Mouse (Mus musculus): ENCODE results near the gene Cd34.

Cd34 gene

DNA sequence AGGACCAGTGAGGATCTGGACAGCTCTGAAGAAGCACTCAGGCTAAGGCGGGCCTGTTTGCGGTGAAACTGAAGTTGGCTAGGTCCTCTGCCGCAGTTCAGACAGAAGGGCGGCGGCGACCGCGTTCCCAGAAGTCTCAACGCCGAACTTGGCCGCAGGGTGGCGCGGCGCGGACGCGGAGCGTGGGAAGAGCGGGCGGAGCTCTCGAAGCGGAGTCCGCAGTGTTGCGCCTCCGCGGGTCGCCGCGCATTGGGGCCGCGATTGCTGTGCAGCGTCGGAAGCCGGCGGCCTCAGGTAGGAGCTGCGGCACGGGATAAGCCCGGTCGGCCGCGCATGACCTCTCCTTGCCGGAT is 37.5 kb downstream of the Cd34 start:
- DNase-seq, result peak; percentile 88

DNA sequence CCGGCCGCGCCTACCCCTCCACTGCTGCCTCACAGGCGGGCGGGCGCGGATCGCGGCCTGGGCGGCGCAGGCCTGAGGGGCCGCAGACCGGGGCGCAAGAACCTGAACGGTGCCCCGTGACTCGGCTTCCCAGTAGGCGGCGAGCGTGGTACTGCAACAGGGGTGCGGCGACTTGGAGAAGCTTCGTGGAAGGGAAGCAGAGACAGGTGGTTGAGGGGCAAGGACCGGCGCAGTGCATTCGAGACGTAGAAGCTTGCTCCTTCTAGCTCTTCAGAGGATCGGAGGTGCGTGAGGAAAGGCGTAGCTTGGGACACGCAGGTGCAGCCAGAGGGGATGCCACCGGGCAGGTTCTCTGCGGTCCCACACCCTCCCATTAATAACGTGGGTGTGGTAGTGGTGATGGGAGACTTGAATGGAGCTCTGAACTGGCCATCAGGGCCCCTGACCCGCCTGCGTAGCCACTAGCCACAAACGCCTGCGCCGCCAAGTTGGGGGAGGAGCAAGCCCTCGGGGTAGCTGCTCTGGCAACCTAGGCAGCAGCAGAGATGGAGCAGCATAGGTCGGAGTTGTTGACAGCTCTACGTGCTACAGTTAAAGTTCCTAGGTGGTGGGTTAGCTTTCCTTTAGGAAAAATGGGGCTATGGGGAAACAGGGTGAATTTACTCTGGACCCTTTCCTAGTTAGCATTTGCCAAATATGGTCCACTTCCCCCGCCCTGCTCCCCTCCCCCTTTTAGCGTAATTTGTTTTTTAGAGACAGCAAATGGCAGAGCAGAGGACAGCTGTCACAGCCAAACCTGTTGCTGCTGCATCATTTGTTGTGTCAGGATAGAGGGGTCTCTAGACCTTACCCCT is 38.1 kb downstream of the Cd34 start:
- peak; percentile 81 for DNase-seq

DNA sequence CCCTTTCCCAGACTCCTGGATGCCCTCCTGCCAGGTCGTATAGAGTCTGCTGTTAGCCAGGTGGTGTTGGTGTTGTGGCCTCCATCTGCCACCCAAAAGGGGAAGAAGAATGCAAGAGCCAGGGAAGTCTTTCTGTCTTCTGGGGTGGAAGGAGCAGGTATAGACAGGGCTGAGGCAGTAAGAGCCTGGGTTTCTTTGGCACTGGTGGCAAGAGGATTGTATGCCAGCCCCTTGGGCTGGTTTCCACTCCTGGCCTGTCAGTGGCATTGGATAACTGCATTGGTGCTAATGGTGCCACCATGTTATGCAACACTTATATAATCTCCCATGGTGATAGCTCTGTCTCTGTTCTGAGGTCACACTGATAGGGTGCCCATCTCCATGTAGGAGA is 38.7 kb downstream of the Cd34 start:
- peak; percentile 41 for DNase-seq

DNA sequence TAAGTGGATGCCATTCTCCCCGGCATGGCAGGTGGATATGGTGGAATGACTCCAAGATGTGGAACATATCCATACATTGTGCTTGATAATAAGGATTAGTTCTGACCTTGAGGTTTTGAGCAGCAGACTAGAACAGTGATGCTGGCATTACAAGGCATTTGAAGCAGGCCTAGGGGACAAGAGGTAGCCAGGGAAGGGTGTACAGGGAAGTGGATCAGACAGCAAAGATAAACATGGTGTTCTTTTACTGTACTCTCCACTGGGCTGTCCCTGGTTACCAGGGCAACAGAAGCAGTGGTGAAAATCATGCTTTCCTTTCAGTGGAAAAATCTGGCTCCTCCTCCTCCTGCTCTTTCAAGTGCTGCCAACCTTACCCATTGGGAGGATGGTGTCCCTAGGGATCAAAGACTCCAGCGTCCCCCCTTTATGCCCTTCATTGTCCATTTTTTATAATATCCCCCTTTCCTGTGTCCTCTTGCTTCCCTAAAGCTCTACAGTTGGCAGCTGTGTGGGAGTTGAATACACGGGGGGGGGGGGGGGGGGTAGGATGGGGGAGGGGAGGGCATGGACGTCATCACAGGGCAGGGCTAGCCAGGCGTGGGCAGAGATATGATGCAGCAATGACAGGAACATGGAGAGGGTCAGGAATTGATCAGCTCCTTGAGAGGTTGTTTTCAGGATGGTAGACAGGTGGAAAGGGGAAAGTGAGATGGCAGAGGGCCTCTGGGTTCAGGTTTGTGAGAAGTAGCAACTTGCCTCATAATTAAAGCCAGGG is 39.5 kb downstream of the Cd34 start:
- DNase-seq, result peak; percentile 28

DNA sequence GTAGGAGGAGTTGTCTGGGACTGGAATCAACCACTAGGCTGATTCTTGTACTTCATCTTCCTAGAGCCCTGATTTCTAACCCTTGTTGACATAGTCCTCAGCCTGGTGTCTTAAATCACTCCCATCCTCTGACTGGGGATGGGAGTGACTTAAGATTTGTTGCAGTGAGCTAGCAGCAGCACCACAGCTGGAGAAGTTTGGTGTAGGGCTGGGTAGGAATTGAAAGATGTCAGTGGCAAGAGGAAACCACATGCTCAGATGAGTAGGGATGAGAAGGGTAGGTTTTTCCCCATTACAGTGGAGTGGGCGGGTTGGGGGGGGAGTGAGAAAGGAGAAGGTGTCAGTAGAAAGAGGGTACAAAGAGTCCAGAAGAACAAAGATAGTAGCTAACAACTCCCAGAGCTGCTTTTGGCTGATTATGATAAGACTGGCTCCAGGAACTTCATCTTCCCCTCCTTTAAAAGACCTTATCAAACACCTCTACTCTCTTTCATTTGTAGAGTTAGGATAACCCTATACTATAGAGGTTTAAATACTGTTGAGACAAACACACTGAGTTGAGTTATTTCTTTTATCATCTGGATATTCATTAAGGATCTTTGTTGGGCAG is 42.3 kb downstream of the Cd34 start:
- DNase-seq, result no peak

DNA sequence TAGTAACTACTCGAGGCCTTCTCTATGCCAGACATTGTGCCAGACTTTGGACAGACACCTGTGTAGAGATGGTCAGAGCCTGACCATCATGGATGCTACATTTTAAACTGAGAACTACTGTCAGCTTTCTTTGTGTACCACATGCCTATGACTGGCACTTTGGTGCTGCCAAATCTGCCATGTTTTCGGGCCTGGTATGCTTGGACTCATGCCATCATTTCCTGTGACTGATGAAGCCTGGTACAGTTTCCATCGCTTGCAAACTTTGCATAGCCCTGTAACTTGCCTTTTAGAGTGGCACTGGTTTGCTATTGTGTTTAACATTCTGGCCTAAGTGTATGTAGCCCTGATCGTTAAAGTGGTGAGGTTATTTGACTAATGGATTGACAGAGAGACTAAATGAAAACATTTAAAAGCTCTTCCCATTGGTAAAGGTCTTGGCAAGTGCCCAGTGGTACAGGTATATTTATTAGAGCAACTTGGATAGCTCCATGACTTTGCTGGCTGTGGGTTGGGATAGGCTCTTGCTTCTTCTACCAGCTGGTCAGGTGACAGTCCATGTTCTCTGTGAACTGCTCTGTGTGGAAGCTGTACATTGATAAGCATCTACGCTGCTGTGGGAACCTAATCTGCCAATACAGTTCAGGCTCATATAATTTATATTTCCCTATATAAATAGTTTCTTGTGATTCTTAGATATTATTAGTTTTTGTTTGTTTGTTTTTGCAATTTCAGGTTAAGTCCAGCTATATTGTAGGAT is 44.5 kb downstream of the Cd34 start:
- no peak for DNase-seq

DNA sequence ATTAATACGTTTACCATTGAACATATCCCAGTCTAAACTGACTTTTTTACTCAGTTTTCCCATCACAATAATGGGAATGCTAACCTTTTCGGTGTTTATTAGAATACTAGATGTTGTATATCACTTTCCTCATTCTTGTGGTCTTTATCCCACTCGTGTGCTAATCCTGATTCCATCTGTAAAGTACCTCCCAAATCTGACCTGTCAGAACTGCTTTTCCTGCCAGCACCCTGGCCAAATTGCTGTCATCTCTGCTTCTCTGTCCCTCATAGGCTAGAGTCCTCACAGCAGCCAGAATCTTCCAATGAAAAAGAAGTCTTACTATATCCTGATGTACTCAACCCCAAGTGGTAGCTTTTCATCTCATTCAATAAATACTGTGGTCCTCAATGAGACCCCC is 46.3 kb downstream of the Cd34 start:
- no peak for DNase-seq

DNA sequence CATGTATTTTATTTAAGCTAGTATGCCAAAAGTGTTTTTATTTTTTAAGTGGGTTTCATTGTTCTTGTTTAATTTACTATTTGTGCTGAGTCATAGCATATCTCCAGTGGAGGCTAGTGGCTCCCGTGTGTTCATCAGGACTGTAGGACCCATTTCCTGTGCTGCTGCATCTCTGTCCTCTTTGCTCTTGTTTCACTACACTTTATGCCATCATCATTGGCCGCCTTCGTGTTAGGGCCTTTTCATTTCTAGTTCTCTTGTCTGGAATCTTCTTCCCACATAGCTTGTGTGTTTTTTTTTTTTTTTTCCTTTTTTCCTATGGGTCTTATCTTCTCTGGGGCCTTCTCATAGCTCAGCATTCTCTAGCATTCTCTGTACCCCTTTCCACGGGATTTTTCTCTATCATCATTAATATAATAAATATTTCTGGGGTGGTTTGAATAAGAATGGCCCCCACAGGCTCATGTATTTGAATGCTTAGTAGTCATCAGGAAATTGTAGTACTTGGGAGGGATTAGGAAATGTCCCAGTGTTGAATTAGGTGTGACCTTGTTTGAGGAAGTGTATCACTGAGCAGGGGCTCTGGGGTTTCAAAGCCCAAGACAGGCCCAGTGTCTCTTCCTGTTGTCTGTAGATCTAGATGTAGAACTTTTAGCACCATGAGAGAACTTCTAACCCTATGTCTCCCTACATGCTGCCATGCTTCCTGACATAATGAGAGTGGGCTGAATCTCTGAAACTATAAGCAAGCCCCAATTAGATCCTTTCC is 47.0 kb downstream of the Cd34 start:
- DNase-seq, result no peak

DNA sequence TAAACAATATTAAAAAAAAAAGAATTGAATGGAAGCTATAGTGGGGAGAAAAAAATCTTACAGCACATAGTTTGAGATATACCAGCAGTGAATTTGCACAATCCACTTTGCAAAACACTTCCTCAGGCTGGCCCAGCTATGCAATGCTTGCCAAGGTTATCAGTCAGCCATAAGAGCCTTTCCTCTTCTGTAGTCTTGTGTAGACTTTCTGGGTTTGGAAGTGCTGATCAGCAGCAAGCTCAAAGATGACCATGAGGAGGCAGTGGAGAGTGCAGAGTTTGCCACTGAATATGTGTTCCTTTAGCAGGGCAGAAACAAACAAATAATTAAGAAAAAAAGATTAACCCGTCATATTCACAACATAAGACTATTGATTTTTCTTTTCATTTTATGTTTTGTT is 50.4 kb downstream of the Cd34 start:
- no peak for DNase-seq

DNA sequence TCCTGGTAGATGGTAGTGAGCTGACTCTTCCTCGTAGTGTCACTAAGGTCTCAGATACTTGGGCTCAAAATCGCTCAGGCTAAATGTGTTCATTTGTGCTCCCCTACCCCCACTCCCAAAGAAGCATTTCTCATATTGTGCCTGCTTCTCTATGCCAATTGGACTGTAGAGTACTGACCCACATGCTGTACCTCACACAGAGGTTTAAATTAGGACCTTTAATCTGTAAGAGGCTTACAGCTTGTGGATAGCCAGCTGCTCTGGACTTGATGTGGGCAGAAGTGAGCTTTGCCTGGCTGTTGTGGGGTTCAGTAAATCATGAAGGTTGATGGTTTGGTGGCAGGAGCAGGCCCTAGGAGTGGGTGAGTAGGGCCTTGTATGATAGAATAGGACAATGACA is 52.4 kb downstream of the Cd34 start:
- DNase-seq, result no peak

DNA sequence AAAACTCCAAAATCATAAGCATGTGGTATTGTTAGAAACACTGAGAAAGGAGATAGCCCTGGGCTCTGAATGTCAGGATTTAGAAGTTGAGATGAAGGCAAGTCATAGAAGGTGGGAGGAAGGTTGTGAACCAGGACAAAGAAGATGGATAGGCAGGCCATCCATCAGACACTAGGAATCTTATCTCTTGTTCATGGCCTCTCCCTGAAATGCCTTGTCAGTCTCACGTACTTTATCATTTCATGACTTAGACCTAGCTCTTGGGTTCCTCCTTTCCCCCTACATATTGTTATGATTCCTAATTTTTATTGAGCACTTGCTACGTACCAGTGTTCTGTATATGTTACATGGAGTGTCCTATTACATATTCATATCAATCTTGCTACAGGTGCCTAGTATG is 53.0 kb downstream of the Cd34 start:
- no peak for DNase-seq

DNA sequence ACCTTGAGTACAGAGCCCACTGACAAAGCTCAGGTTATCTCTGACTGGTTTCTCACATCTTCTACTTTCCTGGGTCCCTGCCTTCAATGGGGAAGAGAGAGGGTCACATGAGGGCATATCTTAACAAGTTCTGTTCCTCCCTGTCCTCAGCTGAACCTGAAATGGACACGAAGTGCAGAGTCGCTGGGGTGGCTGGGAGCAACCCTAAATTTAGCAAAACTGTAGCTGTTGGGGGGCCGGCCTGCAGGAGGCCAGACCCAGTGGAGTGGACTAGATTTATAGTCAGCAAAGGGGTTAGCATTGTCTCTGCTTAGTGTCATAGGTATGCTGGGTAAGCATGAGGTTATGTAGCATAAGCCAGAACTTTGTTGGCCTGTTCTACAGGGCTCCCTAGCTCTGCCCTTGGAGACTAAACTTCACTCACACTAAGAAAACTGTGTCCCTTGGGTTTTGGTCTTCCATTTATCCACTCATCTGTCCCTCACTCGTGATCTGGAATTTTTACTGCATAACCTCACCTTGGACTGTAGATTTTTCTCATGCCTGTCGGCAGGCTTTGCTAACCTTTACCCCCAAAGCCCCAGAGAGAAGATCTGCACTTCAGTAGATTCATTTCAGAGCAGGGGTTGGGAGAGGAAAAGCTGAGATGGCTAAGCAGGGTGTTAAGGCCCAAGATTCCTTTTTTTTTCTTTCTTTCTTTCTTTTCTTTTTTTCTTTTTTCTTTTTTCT is 54.1 kb downstream of the Cd34 start:
- DNase-seq, result peak; percentile 48

DNA sequence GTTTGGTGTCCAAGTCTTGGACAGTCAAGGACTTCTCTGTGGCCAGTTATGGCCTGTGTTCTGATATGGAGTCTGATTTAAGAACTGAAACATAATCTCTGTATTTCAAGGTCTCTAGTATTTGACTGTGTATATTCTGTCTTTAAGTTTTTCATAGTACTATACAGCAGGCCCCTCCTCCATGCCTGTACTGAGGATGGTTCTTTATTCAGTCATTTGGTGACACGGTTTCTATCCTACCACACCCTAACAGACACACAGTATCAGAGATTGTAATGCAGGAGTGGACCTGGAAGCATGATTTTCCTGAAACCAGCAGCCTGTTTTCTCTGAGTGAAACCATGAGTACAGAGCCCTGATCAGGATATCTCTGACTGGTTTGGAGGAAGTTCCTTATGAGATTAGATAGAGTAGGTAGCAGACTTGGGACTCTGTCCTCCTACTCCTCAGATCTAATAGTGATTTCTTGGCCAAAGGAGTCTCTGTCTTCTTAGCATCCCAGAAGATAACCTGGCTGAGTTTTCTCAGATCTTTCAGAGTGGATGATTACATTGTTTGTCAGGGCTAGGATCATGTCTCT is 54.9 kb downstream of the Cd34 start:
- no peak for DNase-seq

DNA sequence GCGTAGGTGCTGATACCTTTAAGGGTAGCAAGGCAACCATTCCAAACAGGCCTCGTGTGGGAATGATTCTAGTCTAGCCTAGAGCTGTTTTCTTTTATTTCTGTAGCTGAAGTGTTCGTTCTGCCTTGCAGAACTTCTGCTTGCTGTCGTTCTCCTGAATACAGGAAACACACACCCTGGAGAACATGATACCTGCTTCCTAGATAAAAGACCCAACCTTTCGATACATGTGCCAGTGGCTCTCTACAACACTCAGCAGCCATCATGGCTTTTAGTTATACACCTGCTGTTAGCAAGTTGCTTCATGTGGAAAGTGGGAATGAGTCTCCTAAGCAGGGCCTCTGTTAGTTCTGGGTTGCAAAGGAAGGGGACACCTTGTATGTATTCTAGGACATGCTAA is 55.6 kb downstream of the Cd34 start:
- DNase-seq, result no peak

DNA sequence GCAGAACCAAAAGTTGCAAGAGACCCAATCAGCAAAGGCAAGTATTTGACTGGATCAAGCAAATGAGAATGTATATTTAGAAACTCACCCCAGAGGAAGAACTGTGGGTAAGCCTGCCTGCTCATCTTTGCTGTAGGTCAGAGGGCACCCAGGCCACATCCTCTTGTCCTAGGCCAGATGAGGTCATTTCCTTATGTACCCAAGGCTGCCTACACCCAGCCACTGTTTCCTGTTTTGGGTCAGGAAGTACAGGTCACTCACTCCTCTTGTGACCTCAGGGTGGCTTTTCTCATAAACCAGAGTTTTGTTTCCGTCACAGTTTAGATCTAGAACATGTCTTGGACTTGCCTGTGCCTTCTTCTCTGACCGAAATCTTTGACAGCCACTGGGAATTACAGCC is 56.6 kb downstream of the Cd34 start:
- DNase-seq, result peak; percentile 84

DNA sequence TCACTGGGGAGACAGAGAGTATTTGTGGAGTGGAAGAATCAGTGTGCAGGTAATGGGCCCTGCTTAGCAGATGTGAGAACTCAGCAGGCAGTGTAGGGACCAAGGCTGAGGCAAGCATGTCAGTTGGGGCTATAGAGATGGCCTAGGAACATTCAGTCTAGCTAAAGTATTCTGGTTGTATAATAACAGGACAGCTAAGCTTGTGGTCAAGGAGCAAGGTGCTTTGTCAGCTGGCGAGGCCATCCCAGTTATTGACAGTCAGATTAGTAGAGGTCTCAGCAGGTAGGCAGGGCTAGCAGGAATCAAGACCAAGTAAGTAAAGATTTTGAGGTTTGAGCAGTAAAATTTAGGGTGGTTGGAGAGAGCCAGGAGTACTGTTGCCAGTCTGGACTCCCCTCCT is 59.8 kb downstream of the Cd34 start:
- DNase-seq, result peak; percentile 72

DNA sequence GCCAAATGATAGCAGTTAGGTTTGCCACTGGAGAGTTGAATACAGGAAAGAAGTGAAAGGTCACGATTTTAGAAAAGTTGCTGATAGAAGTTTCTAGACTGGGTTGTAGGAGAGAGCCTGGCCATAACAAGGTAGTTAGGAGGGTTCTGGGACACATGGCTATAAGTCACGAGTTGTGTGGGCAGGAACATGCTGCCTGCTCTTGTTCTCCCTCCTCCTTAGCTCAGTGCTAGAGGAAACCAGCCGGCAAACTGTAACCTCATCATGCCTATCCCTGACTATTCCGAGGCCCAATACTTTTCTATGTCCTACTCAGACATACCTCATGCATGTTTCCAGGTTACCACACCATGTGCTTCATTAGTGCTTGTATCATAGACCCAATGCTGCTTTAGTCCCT is 64.7 kb downstream of the Cd34 start:
- no peak for DNase-seq

DNA sequence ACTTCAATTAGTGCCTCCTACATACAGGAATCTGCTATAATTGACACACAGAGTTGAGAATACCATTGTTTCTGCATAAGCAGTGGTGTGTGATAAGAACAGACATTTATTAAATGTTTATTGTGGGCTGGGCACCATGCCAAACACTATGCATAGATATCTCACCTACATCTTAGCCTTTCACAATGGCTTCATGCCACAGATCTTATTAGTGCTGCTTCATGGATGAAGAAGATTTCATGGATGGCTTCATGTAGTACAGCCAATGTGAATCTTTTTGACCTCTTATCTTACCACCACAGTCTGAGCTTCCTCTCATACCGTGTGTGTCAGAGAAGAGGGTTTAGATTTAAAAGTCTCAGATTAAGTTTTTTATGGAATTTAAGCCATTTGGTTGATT is 65.6 kb downstream of the Cd34 start:
- DNase-seq, result no peak

DNA sequence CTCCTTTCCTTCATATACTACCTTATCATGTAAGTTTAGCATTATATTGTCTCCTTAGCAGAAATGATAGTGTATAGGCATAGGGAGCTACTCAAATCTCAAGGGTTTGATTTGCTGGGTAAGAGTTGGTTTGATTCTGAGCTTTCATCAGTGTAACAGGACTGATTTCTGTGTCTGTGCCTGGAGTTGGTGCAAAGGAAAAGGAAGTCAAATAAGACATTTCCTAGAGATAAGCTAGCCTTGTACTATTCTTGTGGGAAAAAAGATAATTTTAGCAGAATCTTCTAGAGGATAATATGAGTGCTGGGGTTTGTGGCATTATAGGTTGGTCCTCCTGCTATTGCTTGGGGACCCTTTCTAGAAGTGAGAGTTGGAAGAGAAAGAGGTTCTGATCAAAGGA is 67.6 kb downstream of the Cd34 start:
- no peak for DNase-seq
